Mouse (Mus musculus) layer of hippocampus, adult 9-10 months (tissue): ENCODE results near the gene Foxp1.

Experiments
- DNase-seq: peaks from one replicate; pipeline ENCODE4 v3.0.0; 2022; ENCODE audit warnings: low spot score

Foxp1 gene

DNA sequence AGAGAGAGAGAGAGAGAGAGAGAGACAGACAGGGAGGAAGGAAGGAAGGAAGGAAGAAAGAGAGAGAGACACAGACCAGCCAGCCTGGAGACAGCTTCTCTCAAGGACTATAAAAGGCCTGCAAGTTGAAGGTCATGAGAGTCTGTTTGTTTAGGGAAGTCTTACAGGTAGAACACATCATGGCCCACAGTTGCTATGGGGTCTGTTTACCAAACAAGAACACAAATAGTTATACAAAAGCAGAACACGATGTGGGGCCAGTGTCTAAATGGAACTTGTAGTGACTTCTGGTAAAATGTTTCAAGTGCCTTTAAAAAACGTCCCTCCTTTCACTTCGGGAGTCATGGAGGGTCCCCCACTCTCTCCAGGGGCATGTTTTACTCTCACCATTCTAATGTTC lies 529.3 kb downstream of the Foxp1 start:
- no peak for DNase-seq

GRCm38 (mm10) chr6:98992772-98993147 lies 529.8 kb downstream of the Foxp1 start:
- DNase-seq = no peak

GRCm38 (mm10) chr6:98991900-98992771 lies 530.4 kb downstream of the Foxp1 start:
- DNase-seq = no peak

DNA sequence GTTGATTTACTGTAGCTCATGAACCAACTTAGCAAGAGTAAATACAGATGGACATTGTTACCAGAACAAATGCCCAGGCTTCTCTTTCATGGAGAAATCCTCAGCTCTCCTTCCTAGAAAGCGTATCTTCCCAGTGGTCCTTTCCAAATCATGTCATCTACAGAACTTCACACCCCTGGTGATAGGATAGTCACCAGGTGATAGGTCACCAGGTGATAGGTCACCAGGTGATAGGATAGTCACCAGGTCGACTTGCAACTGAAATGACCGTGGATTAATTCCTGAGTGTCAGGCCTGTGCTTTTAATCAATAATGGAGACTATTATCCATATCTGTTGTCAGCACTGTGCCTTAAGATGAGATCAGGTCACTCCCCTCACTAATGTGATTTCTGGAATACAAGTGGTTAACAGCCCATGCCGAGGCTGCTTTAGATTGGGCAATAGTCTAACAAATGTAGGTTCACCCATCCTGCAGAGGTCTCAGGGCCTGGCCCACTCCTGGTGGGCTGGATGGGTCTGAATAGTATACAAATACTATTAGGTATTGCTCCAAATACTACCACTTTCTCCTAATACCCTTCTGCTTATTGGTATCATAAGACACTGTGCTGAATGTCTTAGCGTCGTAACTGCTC lies 534.9 kb downstream of the Foxp1 start:
- no peak for DNase-seq

DNA sequence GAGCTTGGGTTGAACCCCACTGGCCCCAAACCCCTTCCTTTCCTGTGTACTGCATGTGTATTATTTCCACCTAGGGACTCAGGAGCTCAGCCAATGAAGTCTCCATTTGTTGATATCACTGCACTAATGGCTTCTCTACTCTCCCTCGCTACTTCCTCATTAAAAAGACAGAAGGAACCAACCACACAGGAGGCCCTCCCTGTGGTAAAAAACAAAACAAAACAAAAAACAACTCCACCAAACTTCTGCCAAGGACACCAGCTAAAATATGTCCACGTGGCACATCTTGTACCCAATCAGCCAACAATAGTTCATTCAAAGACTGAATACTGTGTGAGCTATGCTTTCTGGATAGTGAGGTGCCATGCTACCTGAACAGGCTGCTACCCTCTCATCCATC lies 537.1 kb downstream of the Foxp1 start:
- no peak for DNase-seq

DNA sequence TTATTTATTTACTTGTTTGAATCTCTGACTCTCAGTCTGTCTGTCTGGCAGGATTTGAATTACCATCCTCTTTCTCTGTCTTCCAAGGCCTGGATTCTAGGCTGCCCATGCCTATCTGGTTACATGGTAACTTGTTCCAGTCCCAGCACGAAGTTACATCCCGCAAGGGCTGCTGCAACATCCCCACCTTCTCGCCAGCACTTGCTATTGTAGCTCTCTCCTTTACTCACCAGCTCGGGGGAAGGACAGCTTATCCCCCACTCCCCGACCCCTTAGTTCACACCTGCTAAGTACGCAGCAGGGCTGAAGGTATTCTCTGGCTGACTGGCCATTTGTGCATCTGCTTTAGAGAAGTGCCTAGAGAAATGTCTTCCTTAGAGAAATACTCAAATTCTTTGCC lies 537.9 kb downstream of the Foxp1 start:
- no peak for DNase-seq

GRCm38 (mm10) chr6:98984026-98984425 lies 538.5 kb downstream of the Foxp1 start:
- DNase-seq = no peak

DNA sequence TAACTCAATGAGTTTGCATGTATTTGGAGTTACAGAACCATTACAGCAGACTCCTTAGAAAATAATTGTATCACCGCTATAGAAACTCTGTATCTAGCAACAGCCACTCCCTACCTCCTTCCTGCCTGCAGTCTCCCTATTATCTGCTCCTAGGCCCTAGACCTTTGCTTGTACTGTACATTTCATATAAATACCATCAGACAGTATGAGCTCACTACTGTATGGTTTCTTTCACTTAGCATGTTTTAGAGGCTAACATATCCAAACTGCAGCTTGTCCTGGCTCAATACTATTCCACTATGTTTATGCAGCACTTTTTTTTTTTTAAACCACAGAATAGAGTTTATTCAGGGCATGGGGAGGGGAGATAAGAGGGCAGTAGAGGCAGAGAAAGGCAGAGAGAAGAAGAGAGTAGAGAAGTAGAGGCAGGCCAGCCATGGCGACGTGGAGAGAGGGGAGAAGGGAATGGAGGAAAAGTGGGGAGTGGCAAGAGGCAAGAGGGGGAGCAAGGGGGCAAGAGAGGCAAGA lies 539.1 kb downstream of the Foxp1 start:
- no peak for DNase-seq

GRCm38 (mm10) chr6:98981265-98981664 lies 541.3 kb downstream of the Foxp1 start:
- DNase-seq = no peak

DNA sequence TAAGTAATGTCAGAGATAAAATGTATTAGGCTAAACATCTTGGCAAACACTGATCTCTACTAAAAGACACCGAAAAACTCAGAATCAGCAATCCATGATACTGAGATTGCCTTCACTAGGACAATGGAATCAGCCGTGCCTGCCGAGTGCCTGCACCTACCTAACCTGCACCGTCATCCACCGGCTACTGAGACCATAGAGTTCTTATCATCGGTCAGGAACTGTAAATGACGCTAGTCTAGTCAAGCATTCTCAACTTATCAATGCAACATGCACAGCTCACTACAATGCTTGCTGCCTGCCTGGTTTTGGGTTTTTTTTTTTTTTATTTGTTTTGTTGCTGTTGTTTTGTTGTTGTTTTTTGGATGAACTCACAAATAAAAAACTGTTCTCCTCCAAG lies 542.1 kb downstream of the Foxp1 start:
- DNase-seq = no peak

DNA sequence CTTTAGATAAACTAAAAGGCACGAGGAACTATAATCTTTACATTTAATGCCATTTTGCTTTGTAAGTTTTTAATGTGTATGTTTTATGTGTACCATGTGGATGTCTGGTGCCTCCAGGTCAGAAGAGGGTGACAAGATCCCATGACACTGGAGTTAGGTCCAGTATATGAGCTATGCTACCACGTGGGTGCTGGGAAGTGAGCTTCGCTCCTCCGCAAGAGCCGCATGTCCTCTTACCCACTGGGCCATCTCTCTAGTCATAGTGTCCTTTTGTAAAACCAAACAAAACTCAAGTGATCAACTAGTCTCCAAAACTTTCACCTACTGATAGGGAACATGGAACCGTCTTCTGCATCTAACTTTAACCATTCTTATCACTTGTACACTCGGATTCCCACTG lies 542.5 kb downstream of the Foxp1 start:
- DNase-seq = no peak

DNA sequence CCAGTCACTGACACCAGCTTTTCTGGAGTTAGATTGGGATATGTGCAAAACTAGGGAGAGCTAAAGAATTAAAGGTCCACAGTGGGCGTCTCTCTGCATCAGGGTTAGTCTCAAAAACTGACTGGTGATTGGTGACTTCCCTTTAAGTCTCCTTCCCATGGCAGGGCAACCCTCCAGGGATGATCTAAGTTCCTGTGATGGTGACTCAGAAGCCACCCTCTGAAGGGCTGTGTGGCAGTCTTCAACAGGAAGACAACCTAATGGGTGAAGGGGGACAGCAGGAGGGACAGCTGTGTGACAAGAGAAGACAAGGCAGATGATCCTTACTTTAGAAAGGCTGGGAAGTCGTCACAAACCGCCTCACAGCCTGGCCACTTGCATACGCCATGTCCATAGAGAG lies 544.7 kb downstream of the Foxp1 start:
- DNase-seq = no peak

- DNase-seq = no peak
These were observed 546.6 kb downstream of the Foxp1 start for GRCm38 (mm10) chr6:98975918-98976317.

DNA sequence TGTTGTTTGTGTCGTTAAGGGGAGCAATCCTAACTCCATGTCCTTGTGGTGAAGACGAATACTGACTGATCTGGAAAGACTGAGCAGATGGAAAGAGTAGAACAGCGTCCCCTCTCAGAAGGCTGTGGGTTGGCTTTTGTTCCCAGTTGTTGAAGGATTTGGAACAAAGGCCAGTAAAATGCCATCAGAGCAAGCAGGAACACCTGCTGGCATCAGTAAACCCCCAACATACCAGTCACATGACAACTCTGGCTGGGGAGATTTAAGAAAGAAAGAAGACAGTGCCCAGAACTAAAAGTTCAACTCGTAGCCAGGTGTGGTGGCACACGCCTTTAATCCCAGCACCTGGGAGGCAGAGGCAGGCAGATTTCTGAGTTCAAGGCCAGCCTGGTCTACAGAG lies 549.1 kb downstream of the Foxp1 start:
- DNase-seq = no peak

DNA sequence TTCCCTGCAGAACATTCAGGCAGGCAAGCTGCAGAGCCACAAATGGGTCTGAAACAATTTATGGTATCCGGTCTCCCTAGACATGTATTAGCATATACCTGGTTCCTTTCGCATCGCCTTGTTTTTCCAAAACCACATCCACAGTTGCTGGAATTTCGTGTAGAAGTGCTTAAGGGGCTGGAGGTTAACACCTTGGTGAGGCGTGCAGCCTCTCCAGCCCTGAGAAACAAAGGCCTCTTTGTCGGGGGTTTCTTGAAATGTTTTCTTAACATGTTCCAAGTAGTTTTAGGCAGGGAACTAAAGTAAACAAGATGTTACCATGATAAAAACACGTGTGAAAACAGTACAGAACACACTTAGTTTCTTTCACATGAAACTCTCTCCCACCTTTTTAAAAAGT lies 550.1 kb downstream of the Foxp1 start:
- no peak for DNase-seq

DNA sequence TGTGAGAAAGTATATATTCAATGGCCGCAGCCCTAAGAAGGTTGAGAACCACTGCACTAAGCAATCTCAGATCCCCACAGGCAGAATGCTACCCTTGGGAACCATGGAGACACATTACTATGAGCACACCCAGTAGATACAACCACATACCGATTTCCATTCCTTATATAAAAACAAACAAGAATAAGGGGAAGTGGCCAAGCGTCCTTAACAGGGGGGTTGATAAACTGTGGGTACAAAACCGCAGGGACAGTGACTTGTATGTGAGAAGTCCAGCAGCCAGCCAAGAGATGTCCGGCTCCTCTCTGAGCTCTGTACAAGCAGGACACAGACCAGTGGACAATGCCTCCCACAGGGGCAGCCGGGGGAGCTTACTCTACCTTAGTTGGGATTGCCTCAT lies 563.2 kb downstream of the Foxp1 start:
- no peak for DNase-seq

DNA sequence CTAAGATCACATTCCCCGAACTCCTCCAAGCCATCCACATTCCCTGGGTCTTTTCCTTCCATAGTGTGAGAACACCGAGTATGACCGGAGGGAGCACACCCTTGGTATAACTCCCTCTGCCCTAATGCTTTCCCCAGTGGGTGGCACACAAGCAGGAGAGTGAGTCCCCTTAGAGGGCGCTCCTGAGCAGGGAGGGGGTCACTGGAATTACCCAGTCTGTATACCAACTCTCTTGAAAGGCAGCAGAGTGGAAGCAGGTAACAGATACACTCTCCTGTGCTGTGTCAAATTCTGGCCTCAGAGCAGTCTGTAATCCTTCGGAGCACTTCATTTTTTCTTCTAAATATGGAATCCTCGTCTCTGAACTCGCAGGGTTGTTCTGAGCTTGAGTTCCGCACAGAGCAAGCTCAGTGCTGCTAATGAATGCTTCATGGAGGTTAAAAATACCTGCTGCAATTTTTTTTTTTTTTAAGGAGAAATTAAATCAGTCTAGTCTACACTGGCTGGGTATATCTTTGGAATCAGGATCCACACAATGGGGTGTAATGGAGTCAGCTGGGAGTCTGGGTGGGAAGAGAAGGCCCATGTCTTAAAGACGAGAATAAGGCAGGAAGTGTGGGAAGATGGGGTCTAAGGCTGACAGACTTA lies 565.9 kb downstream of the Foxp1 start:
- DNase-seq = no peak

- DNase-seq = no peak
These were observed 566.8 kb downstream of the Foxp1 start for GRCm38 (mm10) chr6:98955706-98956105.

GRCm38 (mm10) chr6:98954439-98954838 lies 568.1 kb downstream of the Foxp1 start:
- no peak for DNase-seq

DNA sequence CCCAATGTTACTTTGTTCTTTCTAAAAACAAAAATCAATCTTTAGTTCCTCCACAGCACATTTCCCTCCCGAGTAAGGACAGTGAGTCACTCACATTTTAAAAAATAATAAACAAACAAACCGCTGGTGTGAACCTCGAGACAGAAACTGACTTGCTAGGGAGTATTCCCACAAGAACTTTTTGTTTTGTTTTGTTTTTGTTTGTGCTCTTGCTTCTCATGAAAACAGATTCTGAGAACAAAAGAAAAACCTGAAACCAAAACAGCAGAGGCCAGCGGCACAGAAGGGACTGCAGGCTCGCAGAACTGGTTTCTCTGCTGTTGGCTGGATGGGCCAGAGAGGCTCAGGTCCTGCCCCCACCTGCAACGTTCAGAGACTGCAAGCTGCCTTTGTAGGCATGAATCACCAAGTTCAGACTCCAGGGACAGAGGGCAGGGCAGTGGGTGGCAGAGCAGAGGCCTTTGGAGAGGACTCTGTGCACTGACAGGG lies 572.8 kb downstream of the Foxp1 start:
- DNase-seq = no peak

DNA sequence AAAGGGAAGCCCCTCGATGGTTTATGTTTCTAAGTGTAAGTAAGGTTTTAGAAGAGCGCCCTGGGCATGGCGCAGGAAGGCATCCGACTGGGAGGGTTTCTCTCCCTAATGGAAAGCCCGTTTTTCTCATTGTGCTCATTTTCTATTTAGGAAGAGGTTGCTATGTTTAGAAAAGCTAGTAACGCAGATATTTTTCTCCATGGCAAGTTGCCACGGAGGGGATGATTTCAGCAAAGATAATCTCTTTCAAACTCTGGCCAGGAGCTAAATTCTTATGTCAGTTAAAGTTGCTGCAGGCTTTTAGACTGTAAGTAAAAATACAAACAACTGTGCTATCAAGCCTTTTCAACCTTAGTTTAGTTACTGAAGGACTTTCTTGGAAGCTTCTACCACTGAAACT lies 573.2 kb downstream of the Foxp1 start:
- no peak for DNase-seq

- DNase-seq = no peak
These were observed 574.1 kb downstream of the Foxp1 start for GRCm38 (mm10) chr6:98948153-98949141.
